Mouse (Mus musculus) lung, postnatal 0 days (tissue): ENCODE data around the gene Pcbp4.

Experiments
- CTCF ChIP-seq: IDR thresholded peaks from 2 replicates; pipeline ENCODE4 v1.5.1; 2016; ENCODE audit warnings: antibody characterized with exemption, mild to moderate bottlenecking
- EP300 ChIP-seq: IDR thresholded peaks from 2 replicates; pipeline ENCODE4 v1.6.1; 2016; ENCODE audit warnings: antibody characterized with exemption, mild to moderate bottlenecking, control low read depth

DNA sequence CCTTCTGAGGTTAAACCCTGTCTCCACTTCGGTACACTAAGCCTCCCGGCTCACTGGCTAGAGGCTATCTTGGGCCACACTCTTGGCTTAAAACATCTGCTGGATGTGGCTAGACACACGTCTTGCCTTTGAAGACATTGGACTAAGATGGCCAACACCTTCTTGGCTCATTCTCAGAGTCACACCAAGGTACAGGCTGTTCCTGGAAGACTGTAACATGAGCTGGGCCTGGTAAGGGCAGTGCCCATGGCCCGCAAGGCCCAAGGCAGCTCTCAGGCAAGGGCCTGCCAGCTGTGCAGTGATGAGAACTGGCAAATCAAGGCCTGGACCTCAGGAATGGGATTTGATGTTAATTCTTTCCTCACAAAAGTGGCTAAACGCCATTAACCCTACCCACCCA is 39.5 kb upstream of the Pcbp4 start:
- TF ChIP-seq EP300 (no peak), CTCF (no peak)
